Mouse (Mus musculus): ENCODE data around the gene Tbc1d1.

DNA sequence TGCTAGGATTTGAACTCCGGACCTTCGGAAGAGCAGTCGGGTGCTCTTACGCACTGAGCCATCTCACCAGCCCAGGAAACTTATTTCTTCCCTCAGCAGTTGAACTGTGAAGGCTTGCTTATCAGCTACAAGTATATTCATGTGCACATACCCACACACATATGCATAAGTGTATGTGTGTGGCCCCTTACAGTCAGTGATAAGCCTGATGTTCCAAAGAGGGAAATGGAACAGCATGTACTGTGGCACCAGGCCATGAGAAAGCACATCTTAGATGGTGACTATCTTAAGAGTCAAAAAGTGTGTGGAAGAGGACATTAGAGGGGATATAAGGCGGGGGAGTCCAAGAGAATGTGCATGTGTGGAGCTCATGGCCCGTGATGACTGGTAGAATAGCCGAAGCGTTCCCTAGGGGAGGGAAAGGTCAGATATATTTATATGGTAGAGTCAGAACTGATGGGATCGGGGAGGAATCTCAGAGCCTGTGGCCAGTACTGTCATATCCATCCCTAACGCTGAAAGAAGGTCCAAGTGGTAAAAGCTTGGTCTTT, 13.0 kb downstream of the Tbc1d1 start:
- TF ChIP-seq GATA1 (IDR thresholded peaks at IDR 0.05; ENCODE audit: low read length) (no peak), TAL1 (IDR thresholded peaks at IDR 0.05; ENCODE audit: low read length) (no peak)
